Mouse (Mus musculus) ES-Bruce4 (cell line): Measurements from ENCODE around the gene Nceh1. TPM values are rescaled to one million over a fixed set of nuclear protein-coding genes. Genes with fewer than 3 reads are reported as not detected.

Experiments
- H3K27ac ChIP-seq: 2 replicates; pipeline ENCODE4 v1.5.1; 2012; ENCODE audit warnings: low read length, inconsistent platforms; ENCODE audit not compliant: insufficient read depth
- H3K27me3 ChIP-seq: 2 replicates; pipeline ENCODE4 v1.6.1; 2012; ENCODE audit warnings: mild to moderate bottlenecking, low read length, inconsistent platforms; ENCODE audit not compliant: control insufficient read depth, poor library complexity, insufficient read depth, severe bottlenecking
- H3K36me3 ChIP-seq: 2 replicates; pipeline ENCODE4 v1.6.1; 2012; ENCODE audit warnings: inconsistent platforms, mild to moderate bottlenecking, low read length, moderate library complexity; ENCODE audit not compliant: control insufficient read depth, poor library complexity, insufficient read depth, severe bottlenecking
- H3K4me1 ChIP-seq: one replicate; pipeline ENCODE4 v1.8.1; 2011; ENCODE audit warnings: low read length; ENCODE audit not compliant: control insufficient read depth, insufficient read depth
- H3K4me3 ChIP-seq: 2 replicates; pipeline ENCODE4 v1.5.1; 2011; ENCODE audit warnings: low read depth, mild to moderate bottlenecking, low read length
- H3K9ac ChIP-seq: 2 replicates; pipeline ENCODE4 v1.6.1; 2012; ENCODE audit warnings: low read depth, mild to moderate bottlenecking, inconsistent platforms; ENCODE audit not compliant: poor library complexity, severe bottlenecking
- H3K9me3 ChIP-seq: replicated peaks from 2 replicates; pipeline ENCODE4 v1.6.1; 2012; ENCODE audit warnings: mild to moderate bottlenecking, low read length, inconsistent platforms; ENCODE audit not compliant: control insufficient read depth, poor library complexity, insufficient read depth, severe bottlenecking
- CTCF ChIP-seq: IDR thresholded peaks from one replicate; pipeline ENCODE4 v1.8.1; 2011; ENCODE audit warnings: low read depth, low read length
- EP300 ChIP-seq: IDR thresholded peaks from 2 replicates; pipeline ENCODE4 v1.6.1; 2011; ENCODE audit warnings: low read depth, low read length; ENCODE audit not compliant: insufficient read depth
- POLR2A ChIP-seq: IDR thresholded peaks from one replicate; pipeline ENCODE4 v1.8.1; 2011; ENCODE audit warnings: low read length; ENCODE audit not compliant: insufficient read depth
- polyA plus RNA-seq: library from polyadenylated mRNA; stranded (reverse); fragments of >200 nt; gene quantifications from 2 replicates; pipeline ENCODE4 v1.2.4, GENCODE M21; 2011; ENCODE audit warnings: low read depth; ENCODE audit not compliant: missing spikeins, insufficient read depth, insufficient read length

Nceh1 gene
- polyA plus RNA-seq: 12.2 and 12.9 TPM in 2 replicates

DNA sequence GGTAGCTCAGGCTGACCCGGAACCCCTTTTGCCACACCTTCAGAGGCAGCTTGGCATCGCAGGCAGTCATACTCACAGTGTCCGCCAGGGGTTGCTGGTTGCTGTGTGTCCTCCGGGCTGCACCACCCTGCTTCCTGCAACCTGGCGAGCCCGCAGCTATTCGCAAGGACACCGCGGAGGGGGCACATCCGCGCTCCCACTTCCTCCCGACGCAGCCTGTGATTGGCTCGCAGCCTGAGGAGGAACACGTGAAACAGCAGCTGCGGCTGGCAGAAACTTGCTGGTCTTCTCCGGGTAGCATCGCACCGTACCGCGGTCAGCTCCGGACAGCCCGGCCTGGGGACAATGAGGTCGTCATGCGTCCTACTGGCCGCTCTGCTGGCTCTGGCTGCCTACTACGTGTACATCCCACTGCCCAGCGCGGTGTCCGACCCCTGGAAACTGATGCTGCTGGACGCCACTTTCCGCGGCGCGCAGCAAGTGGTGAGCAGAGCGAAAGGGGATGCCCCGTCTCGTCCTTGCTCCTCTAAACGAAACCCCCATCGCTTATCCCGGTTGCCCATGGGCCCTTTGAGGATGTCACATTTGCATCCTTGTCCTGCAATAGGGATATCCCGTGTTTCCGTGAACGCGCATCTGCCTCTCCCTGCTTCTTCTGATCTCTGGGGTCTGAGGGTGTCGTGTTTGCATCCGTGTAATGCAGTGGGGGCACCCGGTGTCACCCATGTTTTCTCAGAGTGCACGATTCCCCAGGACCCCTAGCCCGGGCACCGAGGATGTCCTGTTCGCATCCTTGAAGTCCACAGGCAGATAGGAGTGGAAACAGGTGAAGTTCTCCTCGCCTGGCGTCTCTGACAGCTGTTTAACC, at the start of gene Nceh1:
Gene Nceh1 (plus strand): TSS at position 233 of the 868 bp plus-strand sequence.
- TF ChIP-seq CTCF (peak; percentile 84), EP300 (no peak)
- peak within 1 kb of the TSS; percentile 59 for H3K4me3 ChIP-seq
- H3K9me3 ChIP-seq: no peaks in the 10 kb centered on the region
- no peaks in the 10 kb centered on the region for H3K36me3 ChIP-seq
- H3K27me3 ChIP-seq: no peaks in the 10 kb centered on the region
- H3K4me1 ChIP-seq: no peaks in the 10 kb centered on the region
- H3K27ac ChIP-seq: no peak within 1 kb of the TSS
- H3K9ac ChIP-seq: peak within 1 kb of the TSS; percentile 4; the same call in 1 of the 2 replicates

DNA sequence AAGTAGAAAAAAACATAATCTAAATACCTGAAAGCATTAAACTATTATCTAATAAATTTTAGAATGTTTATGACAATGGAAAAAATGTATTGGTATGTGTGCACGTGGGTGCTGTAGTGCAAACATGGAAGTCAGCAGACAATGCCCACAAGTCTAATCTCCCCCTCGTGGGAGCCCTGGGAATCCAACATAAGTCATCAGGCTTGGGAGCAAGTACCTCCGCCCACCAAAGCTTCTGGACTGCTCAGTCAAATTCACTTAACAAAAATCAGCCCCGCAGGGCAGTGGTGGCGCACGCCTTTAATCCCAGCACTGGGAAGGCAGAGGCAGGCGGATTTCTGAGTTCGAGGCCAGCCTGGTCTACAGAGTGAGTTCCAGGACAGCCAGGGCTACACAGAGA, 42.7 kb upstream of the Nceh1 start:
- Histone ChIP-seq H3K27ac (no peak overlapping the region), H3K4me1 (peaks cover 1% of the 10 kb centered on the region), H3K9ac (no peak overlapping the region), H3K9me3 (no peaks in the 10 kb centered on the region), H3K27me3 (no peaks in the 10 kb centered on the region), H3K36me3 (peaks cover 87% of the 10 kb centered on the region), H3K4me3 (no peak overlapping the region)
- TF ChIP-seq EP300 (no peak), CTCF (no peak), POLR2A (no peak)

DNA sequence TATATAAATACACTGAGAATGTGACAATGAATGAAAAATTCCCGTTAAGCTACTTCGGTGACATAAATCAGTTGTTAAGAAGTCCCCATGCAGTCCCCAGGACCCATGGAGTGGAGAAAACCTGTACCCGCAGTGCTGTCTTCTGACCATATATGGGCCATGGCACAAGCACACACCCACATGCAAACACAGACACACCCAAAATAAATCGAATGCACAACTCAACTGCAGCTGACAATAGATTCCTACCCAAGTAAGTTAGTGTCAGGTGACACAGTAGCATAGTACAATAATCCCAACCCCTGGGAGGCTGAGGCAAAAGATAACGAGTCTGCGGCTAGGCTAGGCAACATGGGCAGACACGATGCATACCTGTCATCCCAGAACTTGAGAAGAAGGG, 39.2 kb upstream of the Nceh1 start:
- Histone ChIP-seq H3K4me3 (no peak overlapping the region), H3K9me3 (no peaks in the 10 kb centered on the region), H3K4me1 (peaks cover 1% of the 10 kb centered on the region), H3K27me3 (no peaks in the 10 kb centered on the region), H3K36me3 (peaks cover 84% of the 10 kb centered on the region), H3K27ac (peak overlapping the region; percentile 44; the same call in 1 of the 2 replicates), H3K9ac (no peak overlapping the region)
- no peak for TF ChIP-seq CTCF
- TF ChIP-seq POLR2A: no peak
- TF ChIP-seq EP300: no peak

DNA sequence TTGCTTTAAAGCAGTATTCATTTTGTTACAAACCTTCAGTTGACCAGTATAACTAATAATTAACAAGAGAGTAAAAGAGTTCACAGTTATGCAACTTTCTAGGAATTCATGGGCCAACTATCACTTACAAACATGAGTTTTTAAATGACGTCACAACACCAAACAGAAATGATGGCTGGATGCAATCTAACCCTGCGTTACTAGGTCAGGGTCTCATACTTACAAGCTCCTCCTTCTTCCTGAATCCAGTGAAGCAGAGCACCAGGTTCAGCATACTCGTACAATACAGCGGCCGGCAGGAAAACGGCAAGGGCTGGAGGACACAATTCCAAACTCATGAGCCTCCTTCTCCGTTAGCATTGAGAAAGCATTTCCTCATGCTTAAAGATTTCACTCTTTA, 37.0 kb upstream of the Nceh1 start:
- H3K9ac ChIP-seq: no peak overlapping the region
- H3K36me3 ChIP-seq: peaks cover 86% of the 10 kb centered on the region
- peaks cover 1% of the 10 kb centered on the region for H3K4me1 ChIP-seq
- no peak overlapping the region for H3K27ac ChIP-seq
- H3K9me3 ChIP-seq: no peaks in the 10 kb centered on the region
- no peak for TF ChIP-seq POLR2A
- no peak for TF ChIP-seq EP300
- TF ChIP-seq CTCF: no peak
- H3K4me3 ChIP-seq: no peak overlapping the region
- H3K27me3 ChIP-seq: no peaks in the 10 kb centered on the region

DNA sequence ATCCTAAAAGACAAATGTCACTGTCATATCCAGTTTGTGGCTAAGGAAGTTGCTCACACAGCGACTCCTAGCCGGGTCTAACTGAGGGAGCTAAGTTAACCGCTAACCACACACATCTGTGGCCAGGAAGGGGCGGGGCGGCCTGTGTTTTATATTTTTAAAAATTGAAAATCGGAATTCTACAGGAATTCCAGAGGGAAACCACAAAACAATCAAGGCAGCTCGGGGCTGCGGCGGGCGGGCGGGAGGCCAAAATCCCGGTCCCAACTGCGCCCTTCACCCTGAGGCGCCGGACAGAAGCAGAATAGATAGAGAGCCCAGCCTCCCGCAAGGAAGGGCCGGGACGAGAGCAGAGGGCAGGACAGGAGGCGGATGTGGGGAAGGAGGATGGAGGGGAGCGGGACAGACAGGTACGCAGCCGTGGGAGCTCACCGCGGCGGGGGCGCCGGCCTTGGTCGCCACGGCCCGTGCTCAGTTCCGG, 29.5 kb upstream of the Nceh1 start:
- Histone ChIP-seq H3K36me3 (peaks cover 34% of the 10 kb centered on the region), H3K9ac (peak overlapping the region; percentile 96), H3K27me3 (no peaks in the 10 kb centered on the region), H3K4me3 (peak overlapping the region; percentile 90), H3K9me3 (no peaks in the 10 kb centered on the region), H3K27ac (peak overlapping the region; percentile 54), H3K4me1 (peaks cover 1% of the 10 kb centered on the region)
- TF ChIP-seq EP300: no peak
- TF ChIP-seq CTCF: no peak

DNA sequence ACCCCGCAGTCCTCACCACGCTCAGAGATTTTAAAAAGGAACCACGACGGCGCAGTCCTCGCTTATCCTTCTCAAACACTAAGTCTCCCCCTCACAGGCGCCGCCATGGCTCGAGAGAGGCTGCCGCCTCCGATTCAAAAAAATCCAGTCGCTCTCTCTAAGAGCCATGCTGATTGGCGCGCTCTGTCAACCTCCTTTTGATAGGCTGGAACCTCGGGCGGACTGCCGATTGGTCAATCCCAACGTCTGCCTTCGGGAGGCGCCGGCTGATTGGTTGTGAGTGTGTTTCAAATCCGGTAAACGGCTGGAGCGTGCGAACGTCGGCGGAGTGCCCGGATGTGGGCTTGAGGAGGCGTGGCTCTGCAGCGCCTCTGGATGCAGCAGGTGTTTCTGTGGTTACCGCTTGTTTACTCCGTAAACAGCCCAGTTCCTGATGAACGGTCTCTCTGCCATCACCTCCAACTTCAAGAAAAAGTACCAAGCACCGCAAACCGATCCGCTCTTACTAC, 29.0 kb upstream of the Nceh1 start, which contains the start of gene Ect2:
Gene Ect2 (minus strand): TSS at position 178 of the 509 bp plus-strand sequence.
- Histone ChIP-seq H3K27me3 (no peaks in the 10 kb centered on the region), H3K36me3 (peaks cover 29% of the 10 kb centered on the region), H3K4me3 (peak within 1 kb of the TSS; percentile 90), H3K9me3 (no peaks in the 10 kb centered on the region), H3K27ac (peak within 1 kb of the TSS; percentile 100), H3K4me1 (peaks cover 1% of the 10 kb centered on the region), H3K9ac (peak within 1 kb of the TSS; percentile 96)
- no peak for TF ChIP-seq CTCF
- TF ChIP-seq POLR2A: peak; percentile 78
- TF ChIP-seq EP300: no peak
